Mouse (Mus musculus): ENCODE results near the gene Mrps23. TPM values are rescaled to one million over a fixed set of nuclear protein-coding genes. Genes with fewer than 3 reads are reported as not detected.

Mrps23 gene
- polyA plus RNA-seq, 1 experiment from 2014 or later, result 64.9 TPM

- 65% methylated on average over 15 of the region's 15 CpGs for WGBS
- H3K27me3 ChIP-seq (replicated peaks; ENCODE audit: control insufficient read depth, insufficient read depth, low read length), result no peaks in the 10 kb centered on the region
- H3K4me2 ChIP-seq (ENCODE audit: low read length), result no peak overlapping the region
- H3K27ac ChIP-seq (ENCODE audit: low read length), result no peak overlapping the region
- no peak for ATAC-seq
- no peaks in the 10 kb centered on the region for H3K36me3 ChIP-seq (ENCODE audit: control insufficient read depth, insufficient read depth)
- H3K9me3 ChIP-seq (ENCODE audit: control insufficient read depth, low read length), result no peaks in the 10 kb centered on the region
- no peak overlapping the region for H3K4me3 ChIP-seq (replicated peaks; ENCODE audit: low read length)
- H3K9ac ChIP-seq (replicated peaks; ENCODE audit: low read depth, low read length), result no peak overlapping the region
- peaks cover 12% of the 10 kb centered on the region for H3K4me1 ChIP-seq (replicated peaks; ENCODE audit: control insufficient read depth, insufficient read depth, low read length)
These were observed 32.2 kb upstream of the Mrps23 start for GRCm38 (mm10) chr11:88171876-88172442.

DNA sequence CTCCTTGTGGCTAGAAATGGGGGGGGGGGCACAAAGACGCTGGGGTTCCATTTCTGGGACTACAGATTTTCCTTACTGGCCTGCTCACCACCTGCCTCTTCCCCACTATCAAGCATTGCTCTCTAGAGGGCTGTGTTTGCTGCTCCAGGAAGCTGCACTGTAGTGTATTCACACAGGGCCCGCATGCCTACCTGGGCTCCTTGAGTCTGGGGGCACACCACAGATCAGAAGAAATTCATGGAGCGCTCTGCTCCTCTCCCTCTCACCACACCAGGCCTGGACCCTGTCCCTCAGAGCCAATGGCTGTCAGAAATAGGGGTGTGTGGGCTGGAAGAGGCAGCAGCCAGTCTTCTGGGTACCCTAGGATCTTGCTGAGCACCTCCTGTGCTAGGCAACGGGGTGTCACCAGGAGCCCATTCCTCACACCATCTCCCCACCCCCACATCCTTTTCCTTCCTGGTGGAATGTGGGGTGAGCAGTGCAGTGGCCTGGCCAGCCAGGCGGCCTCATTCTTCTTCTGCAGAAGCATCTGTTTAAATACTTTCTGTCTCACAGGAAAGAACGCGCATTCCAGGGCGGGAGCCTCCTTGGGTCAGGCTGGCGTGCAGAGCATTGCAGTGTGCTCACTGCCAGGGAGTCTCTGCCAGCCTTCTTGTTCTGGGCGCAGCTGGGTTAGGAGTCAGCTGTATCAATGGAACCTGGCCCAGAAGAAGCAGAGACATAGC lies 31.4 kb upstream of the Mrps23 start:
- Histone ChIP-seq H3K4me2 (ENCODE audit: low read length) (no peak overlapping the region), H3K27ac (ENCODE audit: low read length) (no peak overlapping the region), H3K4me1 (replicated peaks; ENCODE audit: control insufficient read depth, insufficient read depth, low read length) (peaks cover 12% of the 10 kb centered on the region), H3K9me3 (ENCODE audit: control insufficient read depth, low read length) (no peaks in the 10 kb centered on the region), H3K27me3 (replicated peaks; ENCODE audit: control insufficient read depth, insufficient read depth, low read length) (no peaks in the 10 kb centered on the region), H3K4me3 (replicated peaks; ENCODE audit: low read length) (no peak overlapping the region), H3K9ac (replicated peaks; ENCODE audit: low read depth, low read length) (no peak overlapping the region), H3K36me3 (ENCODE audit: control insufficient read depth, insufficient read depth) (peaks cover 3% of the 10 kb centered on the region; the same call in 1 of the 2 replicates)
- ATAC-seq, result 0 out of 2 replicates have a peak, but pooled peaks have one; percentile 31
- WGBS, result 36% methylated on average over 10 of the region's 10 CpGs

DNA sequence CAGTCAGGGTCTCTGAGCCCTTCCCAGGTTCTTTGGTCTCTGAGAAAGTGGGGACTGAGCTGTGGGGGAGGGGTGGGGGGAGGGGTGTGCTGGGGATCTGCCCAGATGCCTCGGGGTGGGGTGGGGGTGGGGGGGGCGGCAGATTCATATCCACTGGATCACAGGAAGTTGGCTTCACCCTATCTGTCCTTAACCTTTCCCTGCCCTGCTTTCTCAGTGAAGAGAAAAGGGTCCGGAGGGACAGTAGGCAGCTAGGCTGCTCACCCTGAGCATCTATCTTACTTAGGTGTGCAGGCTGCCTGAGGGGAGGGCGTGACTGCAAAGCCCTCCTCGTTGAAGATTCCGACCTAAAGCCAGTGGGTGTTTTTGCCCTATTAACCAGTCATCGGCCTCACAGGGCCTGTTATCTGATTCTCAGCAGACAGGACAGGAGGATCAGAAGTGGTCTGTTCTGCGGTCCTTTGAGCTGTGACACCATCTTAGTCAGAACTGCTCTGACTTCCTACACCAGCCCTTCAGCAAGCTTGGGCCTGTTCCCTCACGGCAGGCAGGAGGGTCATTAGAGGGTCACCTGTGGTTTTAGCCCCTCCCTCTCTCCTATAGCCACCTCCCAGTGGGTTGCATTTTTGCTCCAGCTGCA lies 30.7 kb upstream of the Mrps23 start:
- no peaks in the 10 kb centered on the region for H3K9me3 ChIP-seq (ENCODE audit: control insufficient read depth, low read length)
- peaks cover 3% of the 10 kb centered on the region; the same call in 1 of the 2 replicates for H3K36me3 ChIP-seq (ENCODE audit: control insufficient read depth, insufficient read depth)
- ATAC-seq, result no peak
- WGBS, result 31% methylated on average over 9 of the region's 9 CpGs
- no peak overlapping the region for H3K9ac ChIP-seq (replicated peaks; ENCODE audit: low read depth, low read length)
- H3K27me3 ChIP-seq (replicated peaks; ENCODE audit: control insufficient read depth, insufficient read depth, low read length), result no peaks in the 10 kb centered on the region
- H3K27ac ChIP-seq (ENCODE audit: low read length), result no peak overlapping the region
- H3K4me2 ChIP-seq (ENCODE audit: low read length), result no peak overlapping the region
- H3K4me3 ChIP-seq (replicated peaks; ENCODE audit: low read length), result no peak overlapping the region
- H3K4me1 ChIP-seq (replicated peaks; ENCODE audit: control insufficient read depth, insufficient read depth, low read length), result peaks cover 12% of the 10 kb centered on the region

GRCm38 (mm10) chr11:88180467-88180958 lies 23.7 kb upstream of the Mrps23 start:
- no peaks in the 10 kb centered on the region for H3K9me3 ChIP-seq (ENCODE audit: control insufficient read depth, low read length)
- peaks cover 14% of the 10 kb centered on the region for H3K36me3 ChIP-seq (ENCODE audit: control insufficient read depth, insufficient read depth)
- no peak overlapping the region for H3K4me3 ChIP-seq (replicated peaks; ENCODE audit: low read length)
- 0 out of 2 replicates have a peak overlapping the region, but pooled peaks have one; percentile 5 for H3K9ac ChIP-seq (replicated peaks; ENCODE audit: low read depth, low read length)
- H3K4me1 ChIP-seq (replicated peaks; ENCODE audit: control insufficient read depth, insufficient read depth, low read length), result peaks cover 20% of the 10 kb centered on the region
- H3K27ac ChIP-seq (ENCODE audit: low read length), result peak overlapping the region; percentile 49
- WGBS, result 4% methylated on average over 6 of the region's 6 CpGs
- ATAC-seq, result peak; percentile 37; the same call in 1 of the 2 replicates
- H3K4me2 ChIP-seq (ENCODE audit: low read length), result 0 out of 2 replicates have a peak overlapping the region, but pooled peaks have one; percentile 21
- H3K27me3 ChIP-seq (replicated peaks; ENCODE audit: control insufficient read depth, insufficient read depth, low read length), result no peaks in the 10 kb centered on the region

DNA sequence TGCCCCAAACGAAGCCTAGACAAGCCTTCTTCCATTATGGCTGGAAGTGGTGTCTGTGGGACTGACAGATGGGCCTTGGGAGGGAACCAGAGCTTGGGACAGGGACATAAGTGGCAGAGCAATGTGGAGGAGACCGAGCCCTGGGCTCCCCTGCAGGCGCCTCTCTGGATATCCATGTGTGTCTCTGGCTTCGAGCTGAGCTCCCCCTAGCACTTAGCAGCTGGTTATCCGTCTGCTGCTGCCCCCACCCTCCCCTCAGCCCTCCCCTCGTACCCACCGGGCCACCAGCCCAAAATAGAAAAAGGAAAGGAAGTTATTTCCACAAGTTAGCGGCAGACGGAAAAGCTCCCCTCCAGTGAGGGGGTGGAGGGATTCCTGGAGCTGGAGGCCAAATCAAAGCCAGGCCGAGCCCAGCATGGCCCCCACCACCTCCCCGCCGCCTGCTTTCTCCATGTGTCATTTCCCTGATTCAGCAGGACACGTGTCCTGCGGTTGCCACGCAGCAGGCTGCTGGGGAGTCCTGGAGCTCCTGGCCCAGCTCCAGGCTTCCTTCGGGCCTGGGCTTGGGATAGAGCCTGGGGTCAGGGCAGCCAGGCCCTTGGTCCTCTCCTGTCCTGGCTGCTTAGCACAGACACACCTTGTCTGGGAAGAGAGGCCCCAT lies 23.1 kb upstream of the Mrps23 start:
- Histone ChIP-seq H3K27ac (ENCODE audit: low read length) (peak overlapping the region; percentile 49), H3K4me2 (ENCODE audit: low read length) (no peak overlapping the region; the same call in 1 of the 2 replicates), H3K27me3 (replicated peaks; ENCODE audit: control insufficient read depth, insufficient read depth, low read length) (no peaks in the 10 kb centered on the region), H3K9me3 (ENCODE audit: control insufficient read depth, low read length) (no peaks in the 10 kb centered on the region), H3K36me3 (ENCODE audit: control insufficient read depth, insufficient read depth) (peaks cover 14% of the 10 kb centered on the region), H3K4me3 (replicated peaks; ENCODE audit: low read length) (no peak overlapping the region), H3K4me1 (replicated peaks; ENCODE audit: control insufficient read depth, insufficient read depth, low read length) (peaks cover 20% of the 10 kb centered on the region), H3K9ac (replicated peaks; ENCODE audit: low read depth, low read length) (0 out of 2 replicates have a peak overlapping the region, but pooled peaks have one; percentile 5)
- ATAC-seq, result peak; percentile 92
- 4% methylated on average over 16 of the region's 16 CpGs for WGBS

DNA sequence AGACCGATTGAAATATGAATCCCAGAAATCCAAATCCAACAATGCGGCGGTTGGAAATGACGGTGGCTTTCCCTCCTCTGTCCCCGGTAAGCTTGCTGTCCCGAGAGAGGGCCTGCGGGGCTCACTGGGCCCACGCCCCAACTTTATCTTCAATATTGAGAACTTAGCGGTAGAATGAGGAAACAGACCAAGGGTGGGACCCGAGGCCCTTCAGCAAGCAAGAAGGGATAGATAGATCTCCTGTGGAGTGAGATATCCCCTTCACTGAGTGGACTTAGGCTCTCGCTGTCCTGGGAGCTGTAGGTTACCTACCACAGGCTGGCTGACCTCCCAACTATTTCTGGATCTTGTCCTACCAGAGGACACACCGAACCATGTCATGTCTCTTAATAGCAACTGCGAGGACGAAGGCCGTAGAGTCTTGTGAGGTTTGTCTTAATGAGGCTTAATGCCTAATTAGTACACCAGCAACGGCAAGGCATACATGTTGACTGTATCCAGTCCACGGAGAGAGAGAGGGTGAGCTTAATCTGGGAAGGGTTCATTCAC lies 19.5 kb upstream of the Mrps23 start:
- WGBS, result 78% methylated on average over 17 of the region's 17 CpGs
- H3K27ac ChIP-seq (ENCODE audit: low read length), result no peak overlapping the region
- H3K4me2 ChIP-seq (ENCODE audit: low read length), result no peak overlapping the region
- no peaks in the 10 kb centered on the region for H3K27me3 ChIP-seq (replicated peaks; ENCODE audit: control insufficient read depth, insufficient read depth, low read length)
- no peak overlapping the region for H3K9ac ChIP-seq (replicated peaks; ENCODE audit: low read depth, low read length)
- H3K4me3 ChIP-seq (replicated peaks; ENCODE audit: low read length), result no peak overlapping the region
- H3K4me1 ChIP-seq (replicated peaks; ENCODE audit: control insufficient read depth, insufficient read depth, low read length), result peaks cover 36% of the 10 kb centered on the region
- peaks cover 11% of the 10 kb centered on the region for H3K36me3 ChIP-seq (ENCODE audit: control insufficient read depth, insufficient read depth)
- no peaks in the 10 kb centered on the region for H3K9me3 ChIP-seq (ENCODE audit: control insufficient read depth, low read length)
- no peak for ATAC-seq

GRCm38 (mm10) chr11:88186078-88186946 lies 17.9 kb upstream of the Mrps23 start:
- ATAC-seq, result no peak
- H3K4me1 ChIP-seq (replicated peaks; ENCODE audit: control insufficient read depth, insufficient read depth, low read length), result peaks cover 20% of the 10 kb centered on the region
- no peak overlapping the region for H3K9ac ChIP-seq (replicated peaks; ENCODE audit: low read depth, low read length)
- WGBS, result 69% methylated on average over 14 of the region's 14 CpGs
- H3K4me2 ChIP-seq (ENCODE audit: low read length), result no peak overlapping the region
- no peak overlapping the region for H3K4me3 ChIP-seq (replicated peaks; ENCODE audit: low read length)
- peaks cover 11% of the 10 kb centered on the region for H3K36me3 ChIP-seq (ENCODE audit: control insufficient read depth, insufficient read depth)
- no peak overlapping the region for H3K27ac ChIP-seq (ENCODE audit: low read length)
- no peaks in the 10 kb centered on the region for H3K9me3 ChIP-seq (ENCODE audit: control insufficient read depth, low read length)
- no peaks in the 10 kb centered on the region for H3K27me3 ChIP-seq (replicated peaks; ENCODE audit: control insufficient read depth, insufficient read depth, low read length)

DNA sequence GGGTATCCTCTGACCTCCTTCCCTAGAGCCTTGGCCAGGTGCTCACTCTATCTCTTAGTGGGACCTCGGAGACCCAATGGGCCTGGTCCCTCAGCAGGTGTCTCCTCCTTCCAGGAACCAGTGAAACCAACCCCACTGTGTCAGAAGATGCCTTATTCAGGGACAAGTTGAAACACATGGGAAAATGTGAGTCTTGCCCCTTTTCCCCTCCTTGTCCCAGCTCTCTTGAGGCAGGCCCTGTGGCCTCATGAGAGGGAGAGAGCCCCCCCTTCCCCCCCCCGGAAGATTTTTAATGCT lies 17.3 kb upstream of the Mrps23 start:
- Histone ChIP-seq H3K36me3 (ENCODE audit: control insufficient read depth, insufficient read depth) (peaks cover 11% of the 10 kb centered on the region), H3K27me3 (replicated peaks; ENCODE audit: control insufficient read depth, insufficient read depth, low read length) (peaks cover 4% of the 10 kb centered on the region; the same call in 1 of the 2 replicates), H3K27ac (ENCODE audit: low read length) (no peak overlapping the region), H3K4me1 (replicated peaks; ENCODE audit: control insufficient read depth, insufficient read depth, low read length) (peaks cover 16% of the 10 kb centered on the region), H3K4me2 (ENCODE audit: low read length) (no peak overlapping the region), H3K9me3 (ENCODE audit: control insufficient read depth, low read length) (no peaks in the 10 kb centered on the region), H3K9ac (replicated peaks; ENCODE audit: low read depth, low read length) (no peak overlapping the region), H3K4me3 (replicated peaks; ENCODE audit: low read length) (no peak overlapping the region)
- 33% methylated on average over 2 of the region's 2 CpGs for WGBS
- ATAC-seq, result no peak

All from forebrain, embryonic 16.5 days (tissue).